Mouse (Mus musculus) cerebellum, adult (tissue): ENCODE data around the gene Iffo1.
"Not testable (repeated sequence)": the region's sequence is repeated elsewhere in the genome, so short reads cannot be mapped to it uniquely, and the experiment has no call there.

Source experiments
- ATAC-seq: cut with Nextera tagmentation; 2 replicates; pipeline ENCODE4 v1.9.2; 2017; ENCODE audit warnings: mild to moderate bottlenecking, moderate library complexity, mixed read lengths; ENCODE audit not compliant: insufficient number of reproducible peaks, low FRiP score, low TSS enrichment

Gene Iffo1

GRCm38 (mm10) chr6:125159773-125160557 is 14.9 kb downstream of the Iffo1 start:
- ATAC-seq = no peak

GRCm38 (mm10) chr6:125160558-125160853 is 15.5 kb downstream of the Iffo1 start:
- no peak for ATAC-seq

GRCm38 (mm10) chr6:125160854-125161760 is 16.1 kb downstream of the Iffo1 start:
- ATAC-seq = no peak

GRCm38 (mm10) chr6:125161971-125162370 is 16.9 kb downstream of the Iffo1 start:
- not testable (repeated sequence) for ATAC-seq

GRCm38 (mm10) chr6:125162615-125163305 is 17.7 kb downstream of the Iffo1 start:
- not testable (repeated sequence) for ATAC-seq

- ATAC-seq = no peak
Observed at GRCm38 (mm10) chr6:125163801-125164657, 19.0 kb downstream of the Iffo1 start.

GRCm38 (mm10) chr6:125164672-125165327 is 19.8 kb downstream of the Iffo1 start:
- ATAC-seq = no peak

GRCm38 (mm10) chr6:125165328-125165891 is 20.4 kb downstream of the Iffo1 start:
- ATAC-seq = peak; percentile 79

GRCm38 (mm10) chr6:125166051-125166751 is 21.2 kb downstream of the Iffo1 start, which contains the start of gene Gapdh:
Gapdh (minus strand) TSS chr6:125166467.
- ATAC-seq = peak; percentile 69

GRCm38 (mm10) chr6:125166861-125167650 is 22.0 kb downstream of the Iffo1 start:
- ATAC-seq = no peak

- ATAC-seq = no peak
Observed at GRCm38 (mm10) chr6:125168086-125168485, 23.0 kb downstream of the Iffo1 start.

GRCm38 (mm10) chr6:125170194-125170593 is 25.2 kb downstream of the Iffo1 start:
- no peak for ATAC-seq

- ATAC-seq = no peak
Observed at GRCm38 (mm10) chr6:125172474-125172873, 27.4 kb downstream of the Iffo1 start.

GRCm38 (mm10) chr6:125173256-125173655 is 28.2 kb downstream of the Iffo1 start:
- ATAC-seq = no peak

GRCm38 (mm10) chr6:125175469-125175868 is 30.4 kb downstream of the Iffo1 start:
- ATAC-seq = no peak

GRCm38 (mm10) chr6:125179601-125180000 is 34.6 kb downstream of the Iffo1 start:
- no peak for ATAC-seq

- no peak for ATAC-seq
Observed at GRCm38 (mm10) chr6:125182133-125182532, 37.1 kb downstream of the Iffo1 start.

GRCm38 (mm10) chr6:125186203-125186602 is 41.2 kb downstream of the Iffo1 start:
- no peak for ATAC-seq
